Mouse (Mus musculus) kidney, adult 8-10 months (tissue): ENCODE measurements around the gene Nab2.

Experiments
- DNase-seq, 2 experiments: peaks; one replicate each; pipeline ENCODE4 v3.0.0; 2022

Gene Nab2

DNA sequence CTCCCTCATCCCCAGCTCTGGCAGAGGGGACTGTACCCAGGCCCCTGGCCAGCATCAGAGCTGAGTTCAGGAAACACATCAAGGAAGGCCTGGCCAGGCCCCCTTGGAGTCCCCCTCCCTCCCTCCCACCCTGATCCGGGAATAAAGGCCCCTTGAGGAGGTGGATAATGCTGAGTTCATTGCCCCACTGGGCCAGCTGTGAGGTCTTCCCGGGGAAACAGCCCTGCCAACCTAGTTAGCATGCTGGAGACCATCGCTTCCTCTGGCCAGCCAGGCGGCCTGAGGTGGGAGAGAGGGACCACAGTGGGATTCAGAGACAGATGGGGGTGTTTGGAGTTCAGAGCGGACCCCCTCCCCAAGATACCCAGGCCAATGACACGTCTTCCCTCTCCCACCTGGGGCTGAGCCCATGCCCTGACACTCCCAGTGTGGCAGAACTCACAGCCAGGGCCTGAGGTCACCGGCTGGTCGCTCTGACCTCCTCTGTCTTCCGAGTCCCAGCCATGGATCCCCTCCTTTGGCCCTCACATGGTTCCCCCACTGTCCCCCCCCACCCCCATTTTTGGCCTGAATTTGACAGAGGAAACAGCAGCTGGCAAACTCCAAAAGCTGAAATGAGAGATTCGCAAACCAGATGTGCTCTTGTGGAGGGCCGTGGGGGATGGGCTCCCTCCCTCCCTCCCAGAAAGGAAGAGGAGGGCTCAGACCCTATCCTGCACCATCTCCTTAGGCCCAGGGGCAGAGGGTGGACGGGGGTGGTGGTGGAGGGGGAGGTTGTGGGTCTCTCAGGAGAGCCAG lies 53.9 kb downstream of the Nab2 start:
- no peak for DNase-seq

DNA sequence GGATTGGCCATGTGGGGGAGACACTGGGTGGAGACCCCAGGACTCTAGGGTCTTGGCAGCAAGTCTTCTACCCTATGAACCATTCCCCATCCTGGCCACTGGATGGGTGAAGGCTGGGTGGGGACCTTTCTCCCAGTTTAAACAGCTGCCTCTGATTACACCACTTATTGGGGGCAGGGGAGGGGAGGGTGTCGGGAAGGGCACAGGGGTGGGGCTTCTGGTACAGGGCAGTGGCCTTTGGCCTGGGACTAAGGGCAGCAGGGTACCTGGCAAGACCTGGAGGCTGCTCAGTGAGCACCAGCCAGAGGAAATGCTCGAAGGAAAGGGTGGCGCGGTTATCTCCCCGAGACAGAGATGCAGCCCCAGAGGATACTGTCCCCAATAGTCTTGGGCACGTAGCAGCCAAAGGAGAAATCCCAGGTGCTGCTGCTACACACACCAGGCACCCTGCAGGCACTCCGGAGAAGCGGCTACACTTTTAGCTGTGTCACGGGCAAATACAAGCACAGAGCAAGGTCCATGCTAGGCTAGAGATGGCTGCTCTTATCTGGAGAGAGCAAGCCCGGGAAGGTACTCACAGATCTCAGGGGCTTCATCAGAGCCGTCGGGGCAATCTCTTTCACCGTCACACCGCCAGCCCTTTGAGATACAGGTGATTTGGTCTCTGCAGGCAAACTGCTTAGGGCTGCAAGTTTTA lies 56.1 kb downstream of the Nab2 start:
- no peak for DNase-seq
